Mouse (Mus musculus) stomach, postnatal 0 days (tissue): Measurements from ENCODE around the gene Zfp819. TPM values are rescaled to one million over a fixed set of nuclear protein-coding genes. Genes with fewer than 3 reads are reported as not detected.

Experiments used
- ATAC-seq: fragments of 200-750 bp; cut with Nextera tagmentation; 2 replicates; pipeline ENCODE4 v1.8.0; 2017; ENCODE audit not compliant: low FRiP score, low TSS enrichment
- DNase-seq: peaks from one replicate; pipeline ENCODE4 v3.0.0-alpha.2; 2016; ENCODE audit warnings: low spot score
- H3K27ac ChIP-seq: fragments of 300-500 bp; sonication (generic); replicated peaks from 2 replicates; pipeline ENCODE4 v1.5.1; 2014; ENCODE audit warnings: mild to moderate bottlenecking, control low read depth
- H3K27me3 ChIP-seq: fragments of 300-500 bp; sonication (generic); 2 replicates; pipeline ENCODE4 v1.6.1; 2014; ENCODE audit warnings: low read length; ENCODE audit not compliant: control insufficient read depth, insufficient read depth
- H3K36me3 ChIP-seq: fragments of 300-500 bp; sonication (generic); 2 replicates; pipeline ENCODE4 v1.6.1; 2014; ENCODE audit warnings: low read length, mixed read lengths; ENCODE audit not compliant: control insufficient read depth, insufficient read depth
- H3K4me1 ChIP-seq: fragments of 300-500 bp; sonication (generic); replicated peaks from 2 replicates; pipeline ENCODE4 v1.6.1; 2014; ENCODE audit warnings: antibody characterized with exemption; ENCODE audit not compliant: control insufficient read depth, insufficient read depth
- H3K4me2 ChIP-seq: fragments of 300-500 bp; sonication (generic); replicated peaks from 2 replicates; pipeline ENCODE4 v1.6.1; 2014; ENCODE audit warnings: low read depth, mild to moderate bottlenecking, control low read depth, moderate library complexity
- H3K4me3 ChIP-seq: fragments of 300-500 bp; sonication (generic); 2 replicates; pipeline ENCODE4 v1.5.1; 2014; ENCODE audit warnings: low read depth, low read length, control low read depth
- H3K9ac ChIP-seq: fragments of 300-500 bp; sonication (generic); 2 replicates; pipeline ENCODE4 v1.6.1; 2014; ENCODE audit warnings: mild to moderate bottlenecking, low read length, control low read depth, mixed read lengths
- H3K9me3 ChIP-seq: fragments of 300-500 bp; sonication (generic); 2 replicates; pipeline ENCODE4 v1.6.1; 2016; ENCODE audit warnings: low read length; ENCODE audit not compliant: control insufficient read depth
- CTCF ChIP-seq: IDR thresholded peaks from 2 replicates; pipeline ENCODE4 v1.5.1; 2016; ENCODE audit warnings: antibody characterized with exemption, low read depth, mild to moderate bottlenecking, moderate library complexity
- EP300 ChIP-seq: optimal IDR thresholded peaks from 2 replicates; pipeline ENCODE3; 2016; ENCODE audit warnings: antibody characterized with exemption
- WGBS: fragments of 180-500 bp; shearing (Covaris S2); extraction: QIAGEN DNeasy Blood & Tissue Kit; methylation state at CpG from one replicate; pipeline ENCODE4 v1.1.7; 2014; 5-methylcytosine and 5-hydroxymethylcytosine counted together
- polyA plus RNA-seq: library from polyadenylated mRNA; unstranded; fragments of >200 nt; fragmentation: Nextera tagmentation; extraction: Ambion mirVana; gene quantifications from 2 replicates; pipeline ENCODE4 v1.2.1, GENCODE M21; 2015

The Zfp819 gene
- polyA plus RNA-seq, 1 experiment from 2014 or later: not detected

GRCm38 (mm10) chr7:43634500-43634899, 27.5 kb downstream of the Zfp819 start, which contains the start of gene Ceacam18:
Gene Ceacam18 (plus strand): TSS chr7:43634707.
- no peak for TF ChIP-seq CTCF
- TF ChIP-seq EP300: no peak
- no peak within 1 kb of the TSS for H3K9ac ChIP-seq
- H3K4me3 ChIP-seq: no peak within 1 kb of the TSS
- DNase-seq: no peak
- H3K9me3 ChIP-seq: no peaks in the 10 kb centered on the region
- H3K27ac ChIP-seq: no peak within 1 kb of the TSS
- no peaks in the 10 kb centered on the region for H3K4me1 ChIP-seq
- no peak for ATAC-seq
- H3K27me3 ChIP-seq: no peaks in the 10 kb centered on the region
- 52% methylated on average over 6 of the region's 6 CpGs for WGBS
- no peak within 1 kb of the TSS for H3K4me2 ChIP-seq
- no peaks in the 10 kb centered on the region for H3K36me3 ChIP-seq

- H3K36me3 ChIP-seq: no peaks in the 10 kb centered on the region
- WGBS: 56% methylated on average over 2 of the region's 2 CpGs
- no peak overlapping the region for H3K4me3 ChIP-seq
- H3K27me3 ChIP-seq: no peaks in the 10 kb centered on the region
- no peak overlapping the region for H3K27ac ChIP-seq
- TF ChIP-seq EP300: no peak
- TF ChIP-seq CTCF: no peak
- no peak overlapping the region for H3K4me2 ChIP-seq
- H3K4me1 ChIP-seq: no peaks in the 10 kb centered on the region
- ATAC-seq: no peak
- DNase-seq: no peak
- no peak overlapping the region for H3K9ac ChIP-seq
- H3K9me3 ChIP-seq: no peaks in the 10 kb centered on the region
Measured at GRCm38 (mm10) chr7:43636194-43636593, 29.2 kb downstream of the Zfp819 start.

- Histone ChIP-seq H3K9me3 (no peaks in the 10 kb centered on the region), H3K4me1 (no peaks in the 10 kb centered on the region), H3K27me3 (no peaks in the 10 kb centered on the region), H3K4me3 (no peak overlapping the region), H3K9ac (no peak overlapping the region), H3K4me2 (no peak overlapping the region), H3K36me3 (no peaks in the 10 kb centered on the region), H3K27ac (no peak overlapping the region)
- ATAC-seq (no peak), DNase-seq (no peak)
- 76% methylated on average over 1 of the region's 1 CpGs for WGBS
- TF ChIP-seq EP300: no peak
- no peak for TF ChIP-seq CTCF
Measured at GRCm38 (mm10) chr7:43637118-43637517, 30.1 kb downstream of the Zfp819 start.

GRCm38 (mm10) chr7:43642587-43642986, 35.6 kb downstream of the Zfp819 start:
- 73% methylated on average over 5 of the region's 5 CpGs for WGBS

GRCm38 (mm10) chr7:43643046-43643652, 36.2 kb downstream of the Zfp819 start:
- Histone ChIP-seq H3K27ac (no peak overlapping the region), H3K36me3 (no peaks in the 10 kb centered on the region)
- TF ChIP-seq EP300 (no peak), CTCF (no peak)

More at GRCm38 (mm10) chr7:43642587-43642986, 35.6 kb downstream of the Zfp819 start:
- no peak for ATAC-seq
- Histone ChIP-seq H3K4me1 (no peaks in the 10 kb centered on the region), H3K36me3 (no peaks in the 10 kb centered on the region), H3K9me3 (no peaks in the 10 kb centered on the region), H3K4me2 (no peak overlapping the region), H3K27ac (no peak overlapping the region), H3K4me3 (no peak overlapping the region), H3K27me3 (no peaks in the 10 kb centered on the region), H3K9ac (no peak overlapping the region)
- no peak for DNase-seq
- TF ChIP-seq CTCF: no peak
- no peak for TF ChIP-seq EP300

GRCm38 (mm10) chr7:43652683-43653082, 45.7 kb downstream of the Zfp819 start:
- no peaks in the 10 kb centered on the region for H3K36me3 ChIP-seq
- TF ChIP-seq CTCF (no peak), EP300 (no peak)
- ATAC-seq (no peak), DNase-seq (no peak)
- H3K4me3 ChIP-seq: no peak overlapping the region
- 86% methylated on average over 6 of the region's 6 CpGs for WGBS
- H3K9ac ChIP-seq: no peak overlapping the region
- H3K9me3 ChIP-seq: no peaks in the 10 kb centered on the region
- no peak overlapping the region for H3K27ac ChIP-seq
- no peak overlapping the region for H3K4me2 ChIP-seq
- no peaks in the 10 kb centered on the region for H3K27me3 ChIP-seq
- no peaks in the 10 kb centered on the region for H3K4me1 ChIP-seq

More at GRCm38 (mm10) chr7:43643046-43643652, 36.2 kb downstream of the Zfp819 start:
- ATAC-seq: no peak
- Histone ChIP-seq H3K4me3 (no peak overlapping the region), H3K27me3 (no peaks in the 10 kb centered on the region), H3K4me2 (no peak overlapping the region), H3K9me3 (no peaks in the 10 kb centered on the region), H3K9ac (no peak overlapping the region), H3K4me1 (no peaks in the 10 kb centered on the region)
- WGBS: 74% methylated on average over 17 of the region's 17 CpGs
- DNase-seq: no peak
